Mouse (Mus musculus) small intestine, adult 2 months (tissue): ENCODE results near the gene Npdc1.

Experiments used
- CTCF ChIP-seq: fragments of 200-500 bp; IDR thresholded peaks from 2 replicates; pipeline ENCODE4 v1.5.1; 2012; ENCODE audit warnings: low read depth, mild to moderate bottlenecking, control low read depth, inconsistent platforms, low read length, moderate library complexity, mixed read lengths; ENCODE audit not compliant: insufficient replicate concordance, insufficient read length; ENCODE audit errors: extremely low read depth
- POLR2A ChIP-seq: fragments of 200-500 bp; IDR thresholded peaks from 2 replicates; pipeline ENCODE4 v1.6.1; 2012; ENCODE audit warnings: low read depth, mild to moderate bottlenecking, control low read depth, inconsistent platforms, low read length, moderate library complexity

- TF ChIP-seq CTCF (no peak), POLR2A (no peak)
Observed at GRCm38 (mm10) chr2:25349499-25349898, 49.7 kb upstream of the Npdc1 start.
